Mouse (Mus musculus) effector memory CD4-positive, alpha-beta T cell, adult 7 months (primary cell): ENCODE results near the gene Sipa1l2. TPM values are rescaled to one million over a fixed set of nuclear protein-coding genes. Genes with fewer than 3 reads are reported as not detected.

Experiments used
- polyA plus RNA-seq: library from polyadenylated mRNA; unstranded; fragments of 100-300 nt; shearing (Covaris generic); gene quantifications from one replicate; pipeline ENCODE4 v1.2.1, GENCODE M21; 2017

The Sipa1l2 gene
- polyA plus RNA-seq, result 4.2 TPM

GRCm38 (mm10) chr8:125569533-125570365, at the start of gene Sipa1l2:
Gene Sipa1l2 (minus strand): TSS chr8:125569808.

Other genes with a start within 250 kb of the Sipa1l2 start
- not detected for gene Map10, start 100.0 kb upstream of the Sipa1l2 start, polyA plus RNA-seq
- gene Ntpcr, start 160.2 kb upstream of the Sipa1l2 start, polyA plus RNA-seq, result 9.2 TPM